In the genomic region with DNA sequence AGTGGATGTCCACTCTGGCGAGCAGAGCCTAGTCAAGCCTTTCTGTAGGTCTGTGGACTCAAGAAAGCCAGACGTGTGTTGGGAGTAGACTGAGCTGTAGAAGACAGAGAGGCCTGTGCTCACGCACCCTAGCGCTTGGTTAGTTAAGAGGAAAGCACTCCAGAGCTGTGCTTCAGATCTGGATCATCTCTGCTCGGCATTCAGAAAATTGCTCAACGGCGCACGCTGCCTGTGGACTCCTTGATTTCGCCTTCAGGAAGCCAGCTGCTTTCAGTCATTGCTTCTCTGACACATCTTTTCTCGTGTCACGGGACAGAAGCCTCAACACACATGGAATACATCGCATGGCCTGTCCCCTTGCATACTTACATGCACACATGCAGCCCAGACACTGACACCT, we compare ENCODE assay signal across 13 mouse cellular contexts. TPM values are rescaled to one million over a fixed set of nuclear protein-coding genes. Genes with fewer than 3 reads are reported as not detected.
DNase-seq lines count a peak whose midpoint lies in the region; ATAC-seq and TF ChIP-seq lines count a peak whose summit lies in the region.
"Had no signal": no experiment of that assay in that cellular context is flagged by ENCODE, and none has a peak within 500 bp of the region (broad histone marks: within the 10 kb centered on the region; RNA-seq: fewer than 3 reads in every experiment).

No protein-coding gene starts in this region.

- H3K4me2 ChIP-seq in kidney, embryonic 14.5 days (replicated peaks; ENCODE audit: low read depth, low read length) = no peak overlapping the region
- H3K4me2 ChIP-seq: liver, embryonic 12.5 days had no signal

- H3K9ac ChIP-seq in kidney, embryonic 14.5 days (ENCODE audit: low read depth, low read length) = no peak overlapping the region
- H3K9ac ChIP-seq: liver, embryonic 12.5 days had no signal

- intact Hi-C loops in heart, postnatal 14 days (cut with DNase I) = no loop called here

- DNase-seq in heart, embryonic 10.5 days (ENCODE audit: low spot score) = no peak
- no peak for DNase-seq in heart, postnatal 14 days
- DNase-seq in kidney, postnatal 14 days = no peak
- DNase-seq in testis, postnatal 14 days (ENCODE audit: low spot score) = no peak
- no peak for DNase-seq in right cerebral cortex, adult 18-20 months
- DNase-seq in ovary, postnatal 14 days (ENCODE audit: low spot score) = no peak
- DNase-seq: cerebellum, adult 11-12 months; thymus, postnatal 4 days had no signal

- no peak for TF ChIP-seq POLR2A in testis, adult 2 months (IDR thresholded peaks at IDR 0.05; ENCODE audit: control insufficient read depth, low read depth, low read length)

- H3K36me3 ChIP-seq in heart, embryonic 10.5 days = peaks cover 55% of the 10 kb centered on the region
- H3K36me3 ChIP-seq in kidney, embryonic 14.5 days (ENCODE audit: control insufficient read depth, insufficient read depth, low read length) = peaks cover 28% of the 10 kb centered on the region; the same call in 1 of the 2 replicates
- no peaks in the 10 kb centered on the region for H3K36me3 ChIP-seq in testis, adult 2 months (ENCODE audit: control insufficient read depth, insufficient read depth, low read length)

- H3K9me3 ChIP-seq in heart, embryonic 10.5 days = no peaks in the 10 kb centered on the region
- no peaks in the 10 kb centered on the region for H3K9me3 ChIP-seq in kidney, embryonic 14.5 days (ENCODE audit: control insufficient read depth, low read length)
- H3K9me3 ChIP-seq: liver, embryonic 12.5 days had no signal

- no peak overlapping the region for H3K4me3 ChIP-seq in heart, embryonic 10.5 days
- H3K4me3 ChIP-seq in kidney, embryonic 14.5 days (ENCODE audit: low read length) = no peak overlapping the region
- H3K4me3 ChIP-seq in testis, adult 2 months (ENCODE audit: control insufficient read depth, low read depth, low read length) = no peak overlapping the region
- H3K4me3 ChIP-seq: liver, embryonic 12.5 days had no signal

- no peak for TF ChIP-seq CTCF in testis, adult 2 months (IDR thresholded peaks at IDR 0.05; ENCODE audit: control insufficient read depth, insufficient read depth, insufficient replicate concordance, low read depth, low read length)

- no peak for ATAC-seq in kidney, embryonic 14.5 days (ENCODE audit: low FRiP score, low TSS enrichment)
- ATAC-seq: liver, embryonic 12.5 days had no signal

- WGBS in heart, embryonic 10.5 days = 63% methylated on average over 12 of the region's 12 CpGs
- WGBS in kidney, embryonic 14.5 days = 73% methylated on average over 12 of the region's 12 CpGs

- H3K4me1 ChIP-seq in heart, embryonic 10.5 days = peaks cover 70% of the 10 kb centered on the region
- peaks cover 4% of the 10 kb centered on the region; the same call in 1 of the 2 replicates for H3K4me1 ChIP-seq in kidney, embryonic 14.5 days (ENCODE audit: control insufficient read depth, insufficient read depth, low read length)
- H3K4me1 ChIP-seq in testis, adult 2 months (ENCODE audit: control insufficient read depth, insufficient read depth, low read length) = no peaks in the 10 kb centered on the region

- no peaks in the 10 kb centered on the region for H3K27me3 ChIP-seq in heart, embryonic 10.5 days (ENCODE audit: insufficient read depth, poor library complexity, severe bottlenecking)
- H3K27me3 ChIP-seq in kidney, embryonic 14.5 days (ENCODE audit: control insufficient read depth, insufficient read depth, low read length) = no peaks in the 10 kb centered on the region
- no peaks in the 10 kb centered on the region for H3K27me3 ChIP-seq in testis, adult 2 months (ENCODE audit: control insufficient read depth, insufficient read depth, low read length)
- H3K27me3 ChIP-seq: liver, embryonic 12.5 days had no signal

- H3K27ac ChIP-seq in heart, embryonic 10.5 days = peak overlapping the region; percentile 90
- peak overlapping the region; percentile 51; the same call in 1 of the 2 replicates for H3K27ac ChIP-seq in kidney, embryonic 14.5 days (ENCODE audit: low read depth, low read length)
- H3K27ac ChIP-seq in testis, adult 2 months (ENCODE audit: control insufficient read depth, insufficient read depth, low read depth, low read length) = peak overlapping the region; percentile 51; the same call in 1 of the 2 replicates
- H3K27ac ChIP-seq: liver, embryonic 12.5 days had no signal

RNA-seq across cellular contexts. Expression of gene Tcp10a, which starts 39.2 kb away (rescaled TPM):
- 0.06 and 0.12 TPM in 2 replicates for polyA plus RNA-seq in heart, embryonic 10.5 days (2016; fragmentation: Nextera tagmentation; extraction: Ambion mirVana)
- total RNA-seq in heart, postnatal 14 days (2021) = not detected
- polyA plus RNA-seq in kidney, embryonic 14.5 days (2014; fragmentation: Nextera tagmentation; extraction: Ambion mirVana) = not detected in 2 replicates
- polyA plus RNA-seq in testis, adult 2 months (2012; rRNA removed) = 248 and 262 TPM in 2 replicates
- total RNA-seq: megakaryocyte-erythroid progenitor cell, adult 5-6 weeks; MEL had no signal
- polyA plus RNA-seq: liver, embryonic 12.5 days had no signal

Comparison
In these comparisons a context has a peak if more than half of its experiments do, and no peak if none do; other contexts are left out.
1. RNA of gene Tcp10a, which starts 39.2 kb away (polyA plus RNA-seq): 248 to 262 TPM in testis, adult 2 months; not detected in kidney, embryonic 14.5 days and 0.06 to 0.12 TPM in heart, embryonic 10.5 days; every median in the first group is over 100 times any median in the second.
2. Peak in every context shown above with its lines, with median percentiles within 50 percentile points of each other: H3K27ac ChIP-seq.